Mouse (Mus musculus): ENCODE measurements around the gene Hes7.

The Hes7 gene

DNA sequence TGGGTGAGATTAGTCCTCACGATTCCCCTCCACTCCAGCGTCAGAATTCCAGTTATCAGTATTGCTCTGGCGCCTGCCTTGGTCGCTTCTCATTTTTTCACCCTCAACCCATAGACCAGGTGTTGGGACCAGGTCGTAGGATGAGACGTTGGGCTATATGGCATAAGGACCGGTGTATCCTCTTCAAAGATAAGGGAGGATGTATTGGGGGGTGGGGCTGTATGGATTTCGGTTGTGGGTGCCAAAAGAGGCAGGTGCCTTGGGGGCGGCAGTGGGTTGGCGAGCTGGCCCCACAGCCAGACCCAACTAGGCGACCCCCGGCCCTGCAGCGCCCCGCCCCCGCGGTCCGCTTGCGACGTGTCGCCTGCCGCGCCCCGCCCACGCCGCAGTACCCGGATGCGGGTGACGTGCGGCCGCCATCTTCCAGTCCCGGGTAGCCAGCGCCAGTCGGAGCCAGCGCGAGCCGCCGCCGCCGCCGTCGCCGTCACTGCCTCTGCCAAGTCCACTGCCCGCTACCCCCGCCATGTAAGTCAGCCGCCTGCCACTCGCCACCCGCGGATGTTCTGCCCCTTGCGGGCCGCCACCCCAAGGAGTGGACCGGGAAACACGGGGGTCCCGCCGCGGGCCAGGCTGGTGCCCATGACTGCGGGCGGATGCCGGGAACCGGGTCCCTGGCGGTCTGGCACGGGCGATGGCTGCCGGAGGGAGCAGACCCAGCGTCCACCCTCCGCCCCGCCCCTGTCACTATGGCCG, 31.9 kb upstream of the Hes7 start, which contains the start of gene Vamp2:
Gene Vamp2 (plus strand): TSS at position 388 of the 753 bp plus-strand sequence.
- DNase-seq (ENCODE audit: low read depth, low spot score) = peak; percentile 97

DNA sequence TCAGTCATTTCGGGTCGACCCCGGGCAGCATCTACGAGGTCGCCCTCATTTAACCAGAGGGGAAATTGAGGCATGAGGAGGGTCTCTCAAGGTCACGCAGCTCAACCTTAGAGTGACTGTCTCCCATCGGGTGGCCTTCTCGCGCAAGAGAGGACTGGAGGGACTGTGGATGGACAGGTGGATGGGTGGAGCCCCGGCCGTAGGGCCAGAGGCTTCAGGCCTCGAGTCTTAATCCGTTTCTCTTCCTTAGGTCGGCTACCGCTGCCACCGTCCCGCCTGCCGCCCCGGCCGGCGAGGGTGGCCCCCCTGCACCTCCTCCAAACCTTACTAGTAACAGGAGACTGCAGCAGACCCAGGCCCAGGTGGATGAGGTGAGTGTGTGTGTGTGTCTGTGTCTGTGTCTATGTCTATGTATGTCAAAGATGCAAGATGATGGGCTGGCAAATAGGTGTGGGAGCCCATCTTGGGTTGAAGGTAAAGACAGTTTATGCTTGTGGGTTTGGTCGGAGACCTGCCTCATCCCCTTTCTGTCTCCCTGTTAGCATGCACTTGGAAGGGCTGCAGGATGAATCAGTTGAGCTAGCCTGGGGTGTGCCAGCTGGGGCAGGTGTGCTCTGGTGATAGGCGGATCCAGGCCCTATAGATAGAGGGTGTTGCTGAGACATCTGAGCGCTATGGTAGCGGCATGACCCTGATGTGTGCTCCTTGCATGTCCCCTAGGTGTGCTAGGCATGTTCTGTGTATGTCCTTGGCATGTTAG, 31.2 kb upstream of the Hes7 start:
- DNase-seq (ENCODE audit: low read depth, low spot score) = peak; percentile 54

DNA sequence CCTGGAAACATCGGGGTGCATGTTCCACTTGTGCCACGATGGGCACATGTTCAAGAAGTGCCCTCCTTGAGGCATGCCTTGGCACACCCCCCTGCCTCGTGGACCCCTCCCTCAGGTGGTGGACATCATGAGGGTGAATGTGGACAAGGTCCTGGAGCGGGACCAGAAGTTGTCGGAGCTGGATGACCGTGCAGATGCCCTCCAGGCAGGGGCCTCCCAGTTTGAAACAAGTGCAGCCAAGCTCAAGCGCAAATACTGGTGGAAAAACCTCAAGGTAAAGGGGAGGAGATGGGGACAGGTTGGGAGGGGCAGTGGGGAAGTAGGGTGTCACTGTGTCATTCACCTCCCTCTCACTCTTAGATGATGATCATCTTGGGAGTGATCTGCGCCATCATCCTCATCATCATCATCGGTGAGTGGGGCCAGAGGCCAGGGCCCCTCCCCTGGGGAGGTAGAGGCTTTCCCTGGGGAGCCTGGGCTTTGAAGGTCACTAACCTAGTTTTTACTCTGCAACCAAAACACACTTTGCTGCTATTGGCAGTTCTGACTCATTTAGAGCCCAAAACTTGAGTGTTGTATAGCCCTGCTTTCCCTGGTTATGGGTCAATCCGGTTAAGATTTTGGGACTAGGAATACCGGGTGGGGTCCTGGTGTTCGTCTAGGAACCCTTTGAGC, 30.5 kb upstream of the Hes7 start:
- DNase-seq (ENCODE audit: low read depth, low spot score) = no peak

DNA sequence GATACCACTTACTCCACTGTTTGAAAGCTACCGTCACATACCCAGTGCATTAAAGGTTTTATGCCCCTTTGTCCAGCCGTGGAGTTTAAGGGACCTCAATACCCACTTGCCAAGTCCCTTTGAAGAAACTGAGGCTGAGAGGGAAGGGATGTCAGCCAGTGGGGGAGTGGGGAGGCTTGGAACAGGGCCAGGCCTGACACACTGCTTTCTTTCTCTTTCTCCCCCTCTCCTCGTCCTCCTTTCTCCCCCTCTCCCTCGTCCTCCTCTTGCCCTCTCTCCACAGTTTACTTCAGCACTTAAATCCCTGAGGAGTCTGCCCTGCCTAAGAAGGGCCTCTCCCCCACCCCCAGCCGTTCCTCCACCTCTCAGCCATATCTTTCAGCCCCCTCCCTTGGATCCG, 29.8 kb upstream of the Hes7 start:
- peak; percentile 9 for DNase-seq (ENCODE audit: low read depth, low spot score)

DNA sequence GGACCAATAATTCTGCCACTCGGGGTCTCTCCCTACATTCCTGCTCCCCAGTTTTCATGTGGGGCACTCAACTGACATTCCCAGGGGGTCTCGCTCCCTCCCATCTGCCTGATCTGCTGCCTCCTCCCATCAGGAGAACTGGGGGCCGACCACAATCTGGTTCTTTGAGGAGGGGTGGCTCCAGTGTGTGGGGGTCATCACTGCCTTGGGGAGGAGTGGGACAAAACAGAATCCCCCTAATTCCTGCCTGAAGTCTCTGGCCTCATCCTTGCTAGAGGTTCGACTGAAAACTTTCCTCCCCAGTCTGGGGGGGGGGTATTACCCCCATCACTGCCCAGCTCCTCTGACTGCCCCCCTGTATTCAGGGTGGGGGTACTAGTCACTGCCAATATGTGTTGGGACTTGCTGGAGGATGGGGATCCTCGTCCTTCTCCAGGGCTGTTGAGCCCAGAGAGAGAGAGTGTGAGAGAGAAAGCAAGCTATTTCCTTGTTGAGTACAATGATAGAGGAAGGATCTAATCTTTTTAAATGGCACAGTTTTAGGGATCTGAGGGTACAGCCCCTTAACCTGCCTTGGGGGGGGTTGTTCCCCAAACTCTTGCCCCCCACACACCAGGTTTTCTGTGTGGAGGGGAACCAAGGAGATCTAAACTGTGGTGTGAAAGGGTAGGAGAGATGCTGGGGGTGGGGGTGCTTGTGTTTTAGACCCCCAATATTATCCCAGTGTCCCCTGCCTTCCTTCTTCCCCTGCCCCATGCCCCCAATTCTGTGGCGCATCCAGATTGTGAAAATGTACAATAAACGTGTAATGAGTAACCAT, 28.4 kb upstream of the Hes7 start:
- DNase-seq (ENCODE audit: low read depth, low spot score) = peak; percentile 20

DNA sequence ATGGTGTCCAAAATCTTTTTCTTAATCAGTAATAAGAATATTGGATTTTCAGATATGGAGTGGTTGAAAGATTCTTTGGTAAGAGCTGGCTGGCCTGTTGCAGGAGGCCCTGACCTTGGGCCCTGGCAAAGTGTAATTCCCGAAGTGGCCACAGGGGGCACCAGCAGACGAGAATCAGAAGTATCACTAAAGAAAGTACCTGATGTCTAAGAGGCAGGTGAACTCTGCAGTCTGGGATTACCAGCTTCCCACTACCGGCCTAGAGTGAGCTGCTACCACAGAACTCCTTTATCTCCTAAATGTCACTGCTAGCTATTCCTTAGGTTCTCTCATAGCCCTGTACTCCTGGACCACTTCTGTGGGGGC, 27.8 kb upstream of the Hes7 start:
- peak; percentile 91 for DNase-seq (ENCODE audit: low read depth, low spot score)

DNA sequence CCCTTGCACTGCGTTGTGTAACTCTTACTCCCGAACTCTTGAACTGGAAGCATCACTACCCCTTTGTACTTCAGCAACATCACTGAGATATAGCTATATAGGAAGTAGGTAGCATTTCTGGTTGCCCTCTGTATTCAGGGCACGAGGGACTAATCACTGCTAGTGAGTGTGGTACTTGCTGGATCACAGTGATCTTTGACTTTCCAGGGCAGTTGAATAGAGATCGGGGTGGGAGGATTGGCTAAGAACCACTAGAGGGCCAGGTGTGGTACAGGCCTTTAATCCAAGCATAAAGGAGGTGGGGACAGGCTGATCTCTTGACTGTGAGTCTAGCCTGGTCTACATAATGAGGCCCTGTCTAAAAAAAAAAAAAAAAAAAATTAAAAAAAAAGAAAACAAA, 27.3 kb upstream of the Hes7 start:
- peak; percentile 69 for DNase-seq (ENCODE audit: low read depth, low spot score)

DNA sequence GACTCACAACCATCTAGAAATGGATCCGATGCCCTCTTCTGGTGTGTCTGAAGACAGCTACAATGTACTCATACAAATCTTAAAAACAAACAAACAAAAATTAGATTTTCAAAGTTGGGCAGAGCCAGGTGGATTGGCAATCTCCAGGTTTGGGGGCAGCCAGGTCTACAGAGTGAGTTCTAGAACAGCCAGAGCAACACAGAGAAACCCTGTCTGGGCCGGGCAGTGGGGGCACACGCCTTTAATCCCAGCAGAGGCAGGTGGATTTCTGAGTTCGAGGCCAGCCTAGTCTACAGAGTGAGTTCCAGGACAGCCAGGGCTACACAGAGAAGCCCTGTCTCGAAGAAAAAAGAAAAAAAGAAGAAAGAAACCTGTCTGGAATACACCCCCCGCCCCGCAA, 26.3 kb upstream of the Hes7 start:
- peak; percentile 18 for DNase-seq (ENCODE audit: low read depth, low spot score)

DNA sequence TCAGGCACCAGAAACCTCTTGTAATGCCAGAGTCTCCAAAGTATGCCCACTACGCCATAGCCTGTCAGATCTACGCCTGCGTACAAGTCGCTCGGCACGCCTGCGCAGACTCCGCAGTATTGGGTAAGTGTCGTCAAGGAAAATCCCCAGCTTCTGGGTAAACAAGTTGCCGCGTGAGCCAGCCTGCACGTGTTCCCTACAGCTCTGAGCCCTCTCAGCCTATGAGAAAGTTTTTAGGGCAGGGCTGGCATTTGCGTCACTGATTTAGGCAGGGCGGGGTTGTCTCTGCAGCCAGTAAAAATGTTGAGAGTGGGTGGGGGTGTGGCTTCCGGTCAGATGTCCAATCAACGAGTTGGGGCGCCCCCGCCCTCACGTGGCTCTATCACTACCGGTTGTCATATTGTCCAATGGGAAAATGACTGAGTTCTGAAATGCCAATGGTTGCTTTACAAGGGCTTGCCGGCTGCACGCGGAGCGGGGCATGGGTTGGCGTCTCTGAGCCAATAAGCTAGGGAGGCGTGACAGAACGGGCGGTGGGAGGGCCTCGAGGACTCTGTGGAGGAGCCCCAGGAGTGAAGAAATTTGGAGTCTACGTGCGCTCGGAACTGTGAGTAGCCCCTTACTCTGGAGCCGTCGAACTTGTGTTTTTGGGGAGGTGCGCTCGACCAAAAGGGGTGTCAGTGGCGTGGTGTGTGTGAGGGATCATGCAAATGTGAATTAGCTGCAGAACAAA, 25.3 kb upstream of the Hes7 start, which contains the start of gene Per1:
Gene Per1 (plus strand): TSS at position 521 of the 733 bp plus-strand sequence.
- peak; percentile 99 for DNase-seq (ENCODE audit: low read depth, low spot score)

DNA sequence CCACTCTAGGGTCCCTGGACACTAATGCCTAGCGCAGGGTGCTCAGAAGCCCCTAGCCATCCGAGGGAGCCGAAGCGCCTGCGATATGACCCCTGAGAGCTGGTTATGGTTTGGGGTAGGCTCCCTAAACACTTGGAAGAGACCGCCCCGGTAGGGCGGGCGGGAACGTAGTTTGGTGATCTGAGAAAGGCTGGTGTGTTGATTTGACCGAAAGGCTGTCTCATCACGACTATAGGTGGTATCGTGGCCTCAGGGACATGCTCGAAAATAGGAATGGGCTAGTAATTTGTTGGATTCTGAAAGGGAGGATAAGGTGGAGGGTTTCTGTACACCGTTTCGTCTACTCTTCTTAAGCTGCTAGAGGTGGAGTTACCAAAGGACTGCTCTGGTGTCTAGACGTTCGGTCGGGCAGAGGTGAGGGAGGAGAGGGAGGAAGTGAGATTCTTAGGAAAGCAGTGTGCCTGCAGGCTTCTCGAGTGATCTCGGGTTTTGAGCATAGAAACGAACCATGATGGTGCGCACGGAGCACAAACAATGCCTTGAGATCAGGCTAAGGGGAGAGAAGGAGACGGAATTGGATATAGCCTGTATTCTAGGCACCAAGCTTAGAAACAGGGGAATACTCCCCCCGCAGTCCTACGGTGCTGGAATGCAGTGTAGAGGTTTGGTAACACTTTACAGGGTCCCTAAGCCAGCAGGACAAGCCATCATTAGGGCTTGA, 24.5 kb upstream of the Hes7 start:
- DNase-seq (ENCODE audit: low read depth, low spot score) = peak; percentile 83

DNA sequence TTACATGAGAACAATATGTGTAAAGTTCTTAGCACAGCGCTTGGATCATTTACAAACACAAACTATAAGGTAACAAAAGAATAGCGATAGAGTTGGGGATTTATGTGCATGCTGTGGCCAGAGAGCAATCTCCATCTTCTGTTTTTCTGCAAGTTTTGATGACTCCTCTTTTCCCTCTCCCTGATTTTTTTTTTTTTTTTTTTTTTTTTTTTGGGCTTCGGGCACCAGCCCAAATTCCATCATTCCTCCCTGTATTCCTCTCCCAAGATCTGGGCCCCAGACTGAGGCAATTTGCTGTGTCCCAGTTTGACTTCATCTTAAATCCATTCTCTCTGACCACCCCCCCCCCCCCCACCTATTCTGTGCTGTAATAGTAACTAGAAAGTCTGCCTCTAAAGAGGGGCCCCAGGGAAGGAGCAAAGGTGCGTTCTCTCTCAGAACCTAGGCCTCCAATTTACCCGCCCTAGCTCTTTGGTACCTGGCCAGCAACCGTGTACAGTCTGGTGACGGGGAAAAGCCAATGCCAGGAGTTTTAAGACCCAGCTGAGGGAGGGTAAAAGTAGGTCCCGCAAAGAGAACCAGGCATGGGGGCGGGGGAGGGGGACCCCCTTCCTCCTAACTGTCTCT, 23.7 kb upstream of the Hes7 start:
- DNase-seq (ENCODE audit: low read depth, low spot score) = no peak

DNA sequence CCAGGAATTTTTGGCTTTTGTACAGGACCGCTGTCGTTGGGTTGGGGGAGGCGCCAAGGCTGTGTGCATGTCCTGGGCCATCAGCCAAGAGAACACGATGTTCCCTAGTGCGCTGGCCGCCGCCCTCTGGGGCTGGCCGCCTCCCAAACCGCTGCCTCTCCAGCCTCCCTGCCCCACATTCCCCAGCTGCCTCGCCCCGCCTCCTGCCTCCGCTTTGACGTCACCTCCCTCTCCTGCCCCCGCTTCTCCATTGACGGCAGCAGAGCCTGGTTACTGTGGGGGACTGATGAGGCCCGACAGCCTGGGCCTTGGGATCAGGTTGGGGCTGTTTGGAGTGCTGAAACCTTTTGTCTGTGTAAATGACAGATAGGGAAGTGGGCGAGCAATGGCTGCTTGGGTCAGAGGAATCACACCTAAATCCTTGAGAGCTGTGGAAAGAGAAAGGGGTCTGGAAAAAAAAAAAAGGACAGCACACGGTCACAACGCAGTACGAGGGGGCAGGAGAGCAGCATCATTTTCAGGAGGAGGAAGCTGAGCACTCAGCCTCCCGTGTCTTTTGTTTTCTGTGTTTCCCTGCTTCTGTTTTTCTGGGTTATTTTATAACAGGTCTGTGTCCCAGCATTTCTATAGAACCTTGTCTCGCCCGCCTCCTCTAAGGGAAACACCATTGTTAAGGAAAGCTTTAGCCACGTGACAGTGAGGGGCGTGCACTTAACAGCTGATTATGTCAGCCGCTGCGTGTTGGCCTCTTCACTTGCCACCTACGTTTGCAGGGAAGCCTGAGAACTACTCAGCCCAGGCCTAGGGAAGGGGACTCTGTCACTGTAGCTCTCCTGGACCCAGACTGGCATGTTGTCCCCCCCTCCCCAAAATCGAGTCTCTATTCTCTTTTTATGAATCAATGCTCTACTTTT, 23.0 kb upstream of the Hes7 start:
- DNase-seq (ENCODE audit: low read depth, low spot score) = peak; percentile 93

DNA sequence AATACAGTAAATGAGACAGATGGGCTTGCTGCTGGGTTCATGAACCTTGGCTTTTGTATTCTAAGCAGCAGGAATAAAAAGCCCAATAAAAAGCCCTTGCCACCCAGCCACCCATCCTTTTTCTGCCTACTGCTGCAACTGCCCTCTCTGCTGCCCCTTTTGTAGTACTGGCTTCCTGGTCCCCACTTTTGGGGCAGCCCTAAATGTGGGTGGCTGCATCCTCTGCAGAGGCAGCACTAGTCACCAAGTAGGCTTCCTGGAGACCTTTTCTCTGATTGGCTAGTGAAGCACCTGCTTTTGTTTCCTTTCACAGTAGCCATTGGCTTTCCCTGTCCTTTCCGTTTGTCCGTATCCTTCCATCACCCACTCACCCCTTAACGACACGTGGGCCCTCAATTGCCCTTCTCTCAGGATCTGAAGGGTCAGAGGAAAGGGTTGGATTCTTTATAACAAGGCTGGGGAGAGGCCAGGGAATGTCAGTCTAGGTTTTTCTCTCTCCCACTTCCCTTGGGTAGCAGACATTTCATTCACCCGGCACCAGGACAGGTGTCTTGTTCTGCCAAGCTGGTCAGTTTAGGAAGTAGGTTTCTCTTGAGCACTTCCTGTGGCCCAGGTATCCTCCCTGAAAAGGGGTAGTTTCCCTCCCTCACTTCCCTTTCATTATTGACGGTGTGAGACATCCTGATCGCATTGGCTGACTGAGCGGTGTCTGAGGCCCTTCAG, 22.0 kb upstream of the Hes7 start:
- peak; percentile 82 for DNase-seq (ENCODE audit: low read depth, low spot score)

DNA sequence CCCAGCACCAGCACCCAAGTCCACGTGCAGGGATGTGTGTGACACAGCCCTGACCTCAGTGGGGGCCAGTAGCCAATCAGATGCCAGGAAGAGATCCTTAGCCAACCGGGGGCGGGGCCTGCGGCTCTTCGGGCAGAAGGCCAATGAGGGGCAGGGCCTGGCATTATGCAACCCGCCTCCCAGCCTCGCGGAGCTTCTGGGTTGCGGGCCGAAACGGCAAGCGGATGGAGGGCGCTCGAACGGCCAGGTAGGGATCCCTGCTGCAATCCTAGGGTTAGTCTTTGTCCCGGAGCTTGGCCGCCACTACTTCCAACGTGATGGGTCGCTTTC, 21.5 kb upstream of the Hes7 start:
- DNase-seq (ENCODE audit: low read depth, low spot score) = peak; percentile 96

DNA sequence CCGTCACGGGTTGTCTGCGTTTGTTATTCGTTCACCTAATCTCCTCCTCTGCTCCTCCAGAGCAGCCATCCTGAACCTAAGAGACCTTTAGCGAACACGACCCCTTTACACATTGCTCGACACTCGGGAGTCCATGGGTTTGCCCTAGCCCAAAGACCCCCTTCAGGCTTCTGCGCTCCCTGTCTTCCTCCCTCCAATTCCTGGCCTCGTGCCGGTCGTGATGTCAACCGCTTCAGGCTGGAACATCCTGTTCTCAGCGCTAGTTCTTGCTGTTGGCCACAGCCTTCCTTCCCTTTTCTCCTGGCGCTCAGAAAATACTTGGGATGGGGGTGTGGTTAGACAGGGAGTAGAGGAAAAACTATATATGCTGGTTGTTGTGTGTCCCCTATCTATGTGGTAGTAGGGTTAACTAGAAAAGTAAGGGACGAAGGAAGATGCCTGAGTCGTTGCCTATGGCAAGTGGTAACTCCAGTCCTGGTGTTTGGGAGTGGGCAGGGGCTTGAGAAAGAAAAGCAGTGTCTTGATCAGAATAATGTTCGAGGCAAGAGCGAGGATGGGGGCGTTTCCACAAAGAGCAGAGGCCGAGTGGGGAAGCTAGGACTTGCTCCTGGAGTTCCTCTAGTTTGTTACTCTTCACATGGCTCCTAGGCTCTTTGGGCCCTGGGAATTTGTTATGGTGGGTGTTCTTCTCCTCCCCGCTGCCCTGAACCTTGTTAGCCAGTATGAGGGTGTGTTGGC, 20.9 kb upstream of the Hes7 start:
- DNase-seq (ENCODE audit: low read depth, low spot score) = no peak

DNA sequence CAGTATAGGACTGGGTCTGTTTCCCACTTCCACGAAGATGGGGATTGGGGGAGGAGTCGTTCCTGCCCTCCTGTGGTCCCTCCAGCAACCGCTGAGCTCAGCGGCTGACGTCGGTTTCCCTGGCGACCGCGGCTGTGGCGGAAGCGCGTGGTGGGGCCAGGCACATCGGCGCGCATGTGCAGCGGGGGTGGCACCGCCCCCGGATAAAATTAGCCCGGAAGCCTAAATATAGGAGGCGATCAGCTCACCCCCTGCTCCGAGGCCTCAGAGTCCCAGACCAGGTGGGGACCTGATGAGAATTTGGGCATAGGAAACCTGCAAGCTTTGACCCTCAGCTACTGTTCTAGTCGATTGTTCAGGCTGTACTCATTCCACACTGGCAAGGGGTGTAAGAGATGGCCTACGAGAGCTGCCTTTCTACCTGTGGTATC, 20.3 kb upstream of the Hes7 start:
- DNase-seq (ENCODE audit: low read depth, low spot score) = peak; percentile 97

DNA sequence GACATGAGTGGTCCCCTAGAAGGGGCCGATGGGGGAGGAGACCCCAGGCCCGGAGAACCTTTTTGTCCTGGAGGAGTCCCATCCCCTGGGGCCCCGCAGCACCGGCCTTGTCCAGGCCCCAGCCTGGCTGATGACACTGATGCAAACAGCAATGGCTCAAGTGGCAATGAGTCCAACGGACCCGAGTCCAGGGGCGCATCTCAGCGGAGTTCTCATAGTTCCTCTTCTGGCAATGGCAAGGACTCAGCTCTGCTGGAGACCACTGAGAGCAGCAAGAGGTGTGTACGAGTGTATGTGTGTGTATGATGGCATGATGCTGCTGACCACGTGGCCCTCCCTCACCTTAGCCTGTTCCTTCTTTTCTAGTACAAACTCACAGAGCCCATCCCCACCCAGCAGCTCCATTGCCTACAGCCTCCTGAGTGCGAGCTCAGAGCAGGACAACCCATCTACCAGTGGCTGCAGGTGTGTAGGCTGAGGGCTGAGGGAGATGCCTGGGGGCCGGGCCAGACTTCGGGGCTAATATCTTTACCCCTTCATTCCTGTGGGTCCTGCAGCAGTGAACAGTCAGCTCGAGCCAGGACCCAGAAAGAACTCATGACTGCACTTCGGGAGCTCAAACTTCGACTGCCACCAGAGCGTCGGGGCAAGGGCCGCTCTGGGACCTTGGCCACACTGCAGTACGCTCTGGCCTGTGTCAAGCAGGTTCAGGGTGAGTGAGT, 19.4 kb upstream of the Hes7 start:
- DNase-seq (ENCODE audit: low read depth, low spot score) = no peak
